Mouse (Mus musculus) lung, adult 18-20 months (tissue): ENCODE results near the gene Mecr.
A peak's percentile ranks its signal among the peaks of the same experiment; 100 is the strongest.

Source experiments
- DNase-seq, 2 experiments: peaks; one replicate each; pipeline ENCODE4 v3.0.0; 2022; ENCODE audit warnings: mixed read lengths in 2 of 2

Mecr gene

GRCm38 (mm10) chr4:131836891-131837491 lies 6.3 kb upstream of the Mecr start:
- DNase-seq = peak; percentile 47 to 62

DNA sequence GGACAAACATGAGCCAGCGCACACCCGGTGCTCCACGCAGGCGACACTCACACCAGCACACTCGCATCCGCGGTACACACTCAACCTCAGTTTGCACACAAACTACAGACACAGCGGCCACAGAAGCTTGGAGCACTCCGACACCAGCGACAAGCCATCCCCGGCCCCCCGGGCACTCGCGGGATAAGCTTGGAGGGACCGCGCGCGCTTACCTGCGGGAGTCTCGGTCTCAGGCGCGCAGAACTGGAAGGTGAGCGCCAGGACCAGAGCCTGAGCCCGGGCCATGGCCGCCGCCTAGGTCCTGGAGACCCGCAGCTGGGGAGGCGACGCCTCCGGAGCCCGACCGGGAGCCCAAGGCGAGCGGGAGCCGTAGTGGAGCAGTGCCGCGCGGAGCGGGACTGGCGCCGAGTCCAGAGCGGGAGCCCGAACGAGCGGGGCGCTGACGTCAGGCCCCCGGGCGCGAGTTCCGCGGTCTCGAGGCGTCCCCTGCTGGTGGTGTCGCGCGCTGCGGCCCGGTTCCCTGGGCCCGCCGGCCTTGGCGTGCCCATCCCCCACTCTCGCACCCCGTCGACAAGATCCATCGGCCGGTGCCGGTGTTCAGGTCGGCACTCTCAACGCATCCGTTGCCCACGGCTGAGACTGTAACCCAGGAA lies 5.3 kb upstream of the Mecr start, which contains the start of gene Ptpru:
Ptpru (minus strand) TSS at position 417 of the 653 bp plus-strand sequence.
- DNase-seq = peak; percentile 87 to 90

DNA sequence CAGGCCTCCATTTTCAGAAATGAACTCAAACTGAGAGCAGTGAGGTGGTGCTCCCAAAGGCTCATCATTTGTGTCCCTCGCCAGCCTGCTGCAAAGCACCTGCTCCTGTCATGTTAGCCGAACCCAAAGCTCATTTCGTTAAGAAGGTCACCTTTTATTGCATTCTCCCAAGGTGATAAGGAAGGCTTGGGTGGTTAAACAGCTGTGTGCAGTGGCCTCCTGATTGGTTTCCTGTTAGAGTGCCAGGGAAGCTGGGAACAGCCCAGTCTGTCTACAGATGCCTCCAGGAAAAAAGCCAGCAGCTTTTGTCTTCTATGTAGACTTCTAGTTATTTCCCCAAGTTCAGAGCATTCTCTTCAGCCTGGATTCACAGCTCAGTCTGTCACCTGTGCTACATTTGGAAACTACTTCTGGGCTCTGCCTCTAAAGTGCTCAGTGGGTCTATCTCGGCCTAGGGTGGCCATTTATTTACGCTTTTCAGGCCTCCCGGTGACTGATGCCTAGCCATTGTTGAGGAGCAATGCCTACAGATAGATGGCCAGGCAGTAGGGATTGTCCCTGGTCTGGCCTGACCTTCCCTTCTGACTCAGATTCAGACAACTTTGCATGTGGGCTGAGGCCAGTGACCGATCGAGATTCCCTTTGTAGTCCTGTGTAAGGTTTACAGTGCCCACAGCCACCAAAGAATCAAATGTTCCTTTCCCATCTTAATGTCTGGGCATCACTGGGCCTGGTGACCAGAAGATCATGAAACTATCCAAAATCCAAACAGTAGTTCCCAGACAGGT lies 2.9 kb downstream of the Mecr start:
- DNase-seq = no peak

DNA sequence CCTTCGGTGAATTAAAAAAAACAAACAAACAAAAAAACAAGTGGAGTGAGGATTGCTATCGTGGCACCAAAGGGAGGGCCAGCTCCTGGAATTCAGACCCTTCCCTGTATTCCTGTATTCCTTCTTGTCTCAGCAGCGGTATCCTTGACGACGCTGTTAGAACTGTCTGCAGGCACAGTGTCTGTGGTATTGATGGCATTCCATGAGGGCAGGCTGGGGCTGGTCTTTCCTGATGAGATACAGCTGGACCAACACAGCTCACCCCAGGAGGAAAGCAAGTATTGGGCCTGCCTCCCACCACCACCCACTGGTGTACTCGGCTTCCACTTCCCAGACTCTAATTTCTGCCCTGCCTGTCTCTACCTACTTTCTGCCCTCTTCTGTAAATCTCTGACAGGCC lies 4.8 kb downstream of the Mecr start:
- no peak for DNase-seq

GRCm38 (mm10) chr4:131849986-131850638 lies 6.8 kb downstream of the Mecr start:
- peak; percentile 72 to 79 for DNase-seq

GRCm38 (mm10) chr4:131854950-131855349 lies 11.7 kb downstream of the Mecr start:
- no peak for DNase-seq

GRCm38 (mm10) chr4:131860492-131861340 lies 17.4 kb downstream of the Mecr start:
- DNase-seq = peak; percentile 78 to 81

DNA sequence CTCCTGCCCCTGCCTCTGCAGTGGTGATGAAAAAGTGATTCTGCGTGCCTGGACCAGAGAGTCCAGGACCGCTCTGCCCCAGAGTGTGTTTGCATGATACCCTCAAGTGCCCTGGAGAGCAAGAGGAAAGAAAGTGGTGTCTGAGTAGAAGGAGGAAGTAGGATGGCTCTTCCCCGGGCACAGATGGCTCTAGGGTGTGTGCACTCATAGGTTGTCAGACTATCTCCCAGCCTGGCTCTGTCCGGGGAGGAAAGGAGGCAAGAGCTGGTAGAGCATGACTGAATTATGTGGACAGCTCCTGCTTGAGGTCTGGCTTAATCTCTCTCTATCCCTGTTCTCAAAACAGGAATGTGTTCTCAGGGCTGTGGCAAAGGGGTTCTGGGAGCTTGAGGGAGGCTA lies 18.1 kb downstream of the Mecr start:
- no peak for DNase-seq

GRCm38 (mm10) chr4:131872672-131873292 lies 29.5 kb downstream of the Mecr start:
- no peak for DNase-seq

- DNase-seq = peak; percentile 92 to 95
Observed at GRCm38 (mm10) chr4:131873293-131874168, 30.3 kb downstream of the Mecr start, which contains the start of gene Srsf4. TSS of gene Srsf4 (plus strand) at chr4:131873617.

DNA sequence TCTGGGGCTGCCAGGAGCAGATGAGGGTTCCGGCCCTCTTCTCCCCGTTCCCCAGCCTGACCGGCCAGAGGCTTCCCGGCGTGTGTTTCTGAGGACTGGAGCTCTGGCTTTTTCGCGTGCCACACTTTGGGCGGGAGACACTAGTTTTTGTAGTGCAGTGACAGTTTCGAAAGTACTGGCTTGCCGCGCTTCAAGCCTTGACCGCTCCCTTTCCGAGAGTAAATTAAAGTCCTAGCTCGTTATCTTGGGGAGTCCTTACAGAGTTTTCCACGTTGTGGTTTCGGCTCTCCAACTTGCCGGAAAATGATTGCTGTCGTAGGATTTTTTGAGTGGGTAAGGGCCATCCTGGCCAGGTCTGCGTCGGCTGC lies 30.9 kb downstream of the Mecr start:
- no peak for DNase-seq

DNA sequence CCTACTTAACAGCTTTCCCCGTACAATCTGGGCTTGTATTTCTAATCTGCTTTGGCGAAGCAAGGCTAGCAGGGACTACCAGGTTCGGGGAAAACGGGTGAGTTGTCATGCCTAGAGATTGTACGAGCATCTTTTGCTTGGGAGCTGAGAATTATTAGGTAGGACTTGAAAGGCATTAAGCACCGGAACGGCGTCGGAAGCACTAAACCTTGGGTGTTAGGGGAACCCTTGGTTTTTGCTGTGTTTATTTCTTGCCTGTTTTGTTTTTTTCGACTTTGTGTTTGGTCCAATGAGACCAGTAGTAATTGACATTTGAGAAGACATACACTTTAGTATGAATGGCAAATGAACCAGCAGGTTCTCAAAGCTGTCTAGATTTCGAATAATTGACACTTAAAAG lies 31.3 kb downstream of the Mecr start:
- no peak for DNase-seq

GRCm38 (mm10) chr4:131875242-131875641 lies 32.0 kb downstream of the Mecr start:
- no peak for DNase-seq

DNA sequence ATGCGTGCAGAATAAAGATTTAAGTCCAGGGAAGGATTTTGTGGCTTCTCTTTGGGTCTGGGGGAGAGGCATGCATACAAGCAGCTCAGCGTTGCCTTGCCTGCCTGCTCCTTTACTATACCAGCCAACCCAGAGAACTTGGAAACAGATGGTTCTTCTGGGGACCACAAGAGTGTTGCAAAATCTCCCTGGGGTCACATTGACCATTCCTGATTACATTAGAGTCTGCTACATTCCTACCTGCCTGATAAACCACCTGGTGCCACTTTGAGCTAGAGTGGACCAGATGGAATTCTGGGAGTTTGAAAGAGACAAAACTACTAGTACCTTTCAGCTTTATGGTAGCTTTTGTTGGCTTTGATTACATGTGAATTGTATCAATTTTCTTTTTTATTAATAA lies 33.6 kb downstream of the Mecr start:
- DNase-seq = peak; percentile 34 to 65

GRCm38 (mm10) chr4:131879692-131880091 lies 36.4 kb downstream of the Mecr start:
- no peak for DNase-seq

DNA sequence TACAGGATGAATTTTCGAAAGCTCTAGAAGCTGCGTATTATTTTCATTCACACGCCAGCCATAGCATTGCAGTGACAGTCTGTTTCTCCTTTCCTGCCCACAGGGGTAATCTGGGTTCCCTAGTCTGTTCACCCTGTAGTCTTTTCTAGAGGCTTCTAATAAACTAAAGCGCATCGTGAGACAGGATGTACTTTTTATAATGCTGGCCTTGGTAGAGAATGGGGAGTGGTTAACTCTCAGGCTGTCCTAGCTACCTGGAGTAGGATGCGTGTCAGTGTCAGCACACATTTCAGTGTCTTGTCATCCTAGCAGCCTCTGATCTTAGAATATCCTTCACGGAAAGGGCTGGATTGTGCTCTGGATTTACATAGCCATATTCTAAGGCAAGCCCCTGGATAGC lies 38.0 kb downstream of the Mecr start:
- DNase-seq = no peak

- peak in 1 of 2 experiments; percentile 13 for DNase-seq
Observed at GRCm38 (mm10) chr4:131883571-131883970, 40.3 kb downstream of the Mecr start.

- DNase-seq = no peak
Observed at GRCm38 (mm10) chr4:131885376-131885775, 42.1 kb downstream of the Mecr start.

- no peak for DNase-seq
Observed at GRCm38 (mm10) chr4:131888564-131888963, 45.3 kb downstream of the Mecr start.

- DNase-seq = no peak
Observed at GRCm38 (mm10) chr4:131890692-131891091, 47.4 kb downstream of the Mecr start.

DNA sequence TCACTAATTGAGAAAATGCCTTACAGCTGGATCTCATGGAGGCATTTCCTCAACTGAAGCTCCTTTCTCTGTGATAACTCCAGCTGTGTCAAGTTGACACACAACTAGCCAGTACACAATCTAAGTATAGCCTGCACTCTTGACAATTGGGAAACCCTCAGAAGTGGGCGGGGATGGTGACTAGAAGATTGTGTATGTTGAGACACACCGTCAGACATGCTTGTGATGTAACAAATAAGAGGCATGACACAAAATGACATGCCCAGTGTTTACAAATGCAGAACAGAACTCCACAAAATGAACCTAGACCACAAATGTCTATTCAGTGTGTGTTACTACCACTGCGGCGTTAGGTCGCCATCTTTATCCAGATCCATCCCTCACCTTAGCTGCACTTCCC lies 53.8 kb downstream of the Mecr start:
- DNase-seq = no peak
